Mouse (Mus musculus) spleen, adult 2 months (tissue): ENCODE data around the gene Hs2st1. TPM values are rescaled to one million over a fixed set of nuclear protein-coding genes. Genes with fewer than 3 reads are reported as not detected.
A peak's percentile ranks its signal among the peaks of the same experiment; 100 is the strongest.

Experiments
- DNase-seq, 2 experiments: peaks; one replicate each; pipeline versions ENCODE4 v3.0.0 to v3.0.0-alpha.2; 2012 to 2021; ENCODE audit warnings: low spot score in 2 of 2, low read depth in 1 of 2
- H3K27ac ChIP-seq: fragments of 200-500 bp; 2 replicates; pipeline ENCODE4 v1.5.1; 2012; ENCODE audit warnings: low read length, inconsistent platforms; ENCODE audit not compliant: insufficient read depth
- H3K27me3 ChIP-seq: fragments of 200-500 bp; 2 replicates; pipeline ENCODE4 v1.6.1; 2012; ENCODE audit warnings: mild to moderate bottlenecking, moderate library complexity, low read length, inconsistent platforms; ENCODE audit not compliant: control insufficient read depth, insufficient read depth
- H3K36me3 ChIP-seq: fragments of 200-500 bp; 2 replicates; pipeline ENCODE4 v1.6.1; 2012; ENCODE audit warnings: mild to moderate bottlenecking, low read length, inconsistent platforms; ENCODE audit not compliant: control insufficient read depth, insufficient read depth
- H3K4me1 ChIP-seq: fragments of 200-500 bp; 2 replicates; pipeline ENCODE4 v1.6.1; 2011; ENCODE audit warnings: inconsistent platforms; ENCODE audit not compliant: control insufficient read depth, insufficient read depth, insufficient read length
- H3K4me3 ChIP-seq: fragments of 200-500 bp; 2 replicates; pipeline ENCODE4 v1.5.1; 2011; ENCODE audit warnings: mild to moderate bottlenecking, inconsistent platforms; ENCODE audit not compliant: insufficient read depth, insufficient read length; ENCODE audit errors: extremely low read depth
- CTCF ChIP-seq: fragments of 200-500 bp; IDR thresholded peaks from 2 replicates; pipeline ENCODE4 v1.5.1; 2011; ENCODE audit warnings: mild to moderate bottlenecking, inconsistent platforms; ENCODE audit not compliant: insufficient read depth, insufficient read length, insufficient replicate concordance; ENCODE audit errors: extremely low read depth
- POLR2A ChIP-seq: fragments of 200-500 bp; IDR thresholded peaks from 2 replicates; pipeline ENCODE4 v1.6.1; 2011; ENCODE audit warnings: low read depth, low read length, inconsistent platforms
- WGBS: fragments of 180-500 bp; shearing (Covaris S2); methylation state at CpG from one replicate; pipeline ENCODE4 v1.1.7; 2018; 5-methylcytosine and 5-hydroxymethylcytosine counted together
- polyA plus RNA-seq: library from polyadenylated mRNA; depleted of rRNA; stranded (reverse); fragments of >200 nt; gene quantifications from 2 replicates; pipeline ENCODE4 v1.2.3, GENCODE M21; 2012

Hs2st1 gene
- polyA plus RNA-seq, 1 experiment, result 1.5 TPM

GRCm38 (mm10) chr3:144580281-144580680 lies 10.3 kb upstream of the Hs2st1 start:
- H3K36me3 ChIP-seq, result peaks cover 9% of the 10 kb centered on the region
- WGBS, result 86% methylated on average over 7 of the region's 7 CpGs
- no peak overlapping the region for H3K27ac ChIP-seq
- peaks cover 5% of the 10 kb centered on the region; the same call in 1 of the 2 replicates for H3K4me1 ChIP-seq
- no peaks in the 10 kb centered on the region for H3K27me3 ChIP-seq
- TF ChIP-seq CTCF (no peak), POLR2A (no peak)
- DNase-seq, result no peak
- H3K4me3 ChIP-seq, result no peak overlapping the region

DNA sequence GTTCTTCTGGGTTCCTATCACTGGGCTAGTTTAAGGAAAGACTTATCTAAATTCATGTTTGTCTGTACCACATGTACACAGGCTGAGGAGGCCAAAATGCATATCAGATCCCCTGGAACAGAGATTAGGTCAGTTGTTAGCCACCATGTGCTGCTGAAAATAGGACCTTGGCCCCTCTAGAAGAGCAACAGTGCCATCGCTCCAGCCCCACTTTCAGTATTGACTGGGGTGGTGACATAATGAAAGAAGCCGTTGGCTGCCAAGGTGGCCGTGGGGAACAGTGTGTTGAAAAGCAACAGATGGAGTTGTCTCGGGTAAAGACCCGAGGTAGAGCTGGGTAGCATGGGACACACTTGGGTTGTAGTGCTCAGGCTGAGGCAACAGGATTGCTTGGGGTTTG lies 9.8 kb upstream of the Hs2st1 start:
- H3K27me3 ChIP-seq, result no peaks in the 10 kb centered on the region
- H3K27ac ChIP-seq, result no peak overlapping the region
- DNase-seq, result no peak
- WGBS, result 90% methylated on average over 5 of the region's 5 CpGs
- peaks cover 5% of the 10 kb centered on the region; the same call in 1 of the 2 replicates for H3K4me1 ChIP-seq
- TF ChIP-seq CTCF, result no peak
- TF ChIP-seq POLR2A, result no peak
- H3K36me3 ChIP-seq, result peaks cover 9% of the 10 kb centered on the region
- no peak overlapping the region for H3K4me3 ChIP-seq

- Histone ChIP-seq H3K4me1 (no peaks in the 10 kb centered on the region), H3K4me3 (no peak overlapping the region), H3K27me3 (no peaks in the 10 kb centered on the region), H3K27ac (no peak overlapping the region), H3K36me3 (peaks cover 10% of the 10 kb centered on the region)
- DNase-seq, result no peak
- WGBS, result 95% methylated on average over 4 of the region's 4 CpGs
- TF ChIP-seq POLR2A (no peak), CTCF (no peak)
Measured at GRCm38 (mm10) chr3:144578921-144579320, 8.9 kb upstream of the Hs2st1 start.

DNA sequence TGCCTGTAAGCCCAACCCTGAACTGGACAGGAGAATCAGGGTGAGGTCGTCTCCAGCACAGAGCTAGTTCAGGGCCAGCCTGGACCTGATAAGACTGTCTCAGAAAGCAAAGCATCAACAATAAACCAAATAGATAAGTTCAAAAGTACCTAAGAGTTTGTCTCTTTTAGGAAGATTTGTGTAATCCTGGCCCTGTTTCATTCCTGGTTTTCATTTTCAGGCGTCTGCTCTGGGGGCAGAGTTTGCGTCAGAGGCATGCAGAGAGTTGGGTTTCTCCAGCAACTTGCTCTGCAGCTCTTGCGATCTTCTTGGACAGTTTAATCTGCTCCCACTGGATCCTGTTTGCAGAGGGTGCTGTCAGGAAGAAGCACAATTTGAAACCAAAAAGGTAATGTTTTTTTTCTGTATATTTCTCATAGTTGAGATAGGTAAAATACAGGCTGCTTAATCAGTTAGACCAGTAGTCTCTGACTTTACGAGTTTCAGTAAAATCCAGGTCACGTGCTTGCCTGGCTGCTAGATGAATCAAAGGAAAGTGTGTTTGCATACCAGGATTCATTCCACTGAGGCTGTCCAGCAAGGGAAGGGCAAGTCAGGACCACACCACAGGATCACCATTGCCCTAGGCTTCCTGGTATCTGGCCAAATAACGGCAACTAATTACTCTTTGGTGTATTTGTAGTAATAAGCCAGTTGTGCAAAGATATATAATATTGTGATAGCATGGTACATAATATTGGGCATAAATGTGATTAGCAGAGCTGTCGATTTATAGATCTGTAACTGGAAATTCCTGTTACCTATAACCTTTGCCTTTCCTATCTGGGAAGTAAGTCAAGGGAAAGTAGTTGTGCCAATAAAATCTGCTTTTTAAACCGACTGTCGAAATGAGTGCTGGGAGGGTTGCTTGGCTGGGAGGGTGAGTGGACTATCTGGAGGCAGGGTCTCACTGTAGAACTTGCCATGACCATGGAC lies 7.7 kb upstream of the Hs2st1 start:
- Histone ChIP-seq H3K36me3 (peaks cover 11% of the 10 kb centered on the region), H3K4me1 (0 out of 2 replicates have a peak, but pooled peaks cover under 1% of the 10 kb centered on the region), H3K27me3 (no peaks in the 10 kb centered on the region), H3K27ac (no peak overlapping the region), H3K4me3 (no peak overlapping the region)
- DNase-seq, result no peak
- TF ChIP-seq POLR2A (no peak), CTCF (no peak)
- WGBS, result 91% methylated on average over 10 of the region's 10 CpGs

DNA sequence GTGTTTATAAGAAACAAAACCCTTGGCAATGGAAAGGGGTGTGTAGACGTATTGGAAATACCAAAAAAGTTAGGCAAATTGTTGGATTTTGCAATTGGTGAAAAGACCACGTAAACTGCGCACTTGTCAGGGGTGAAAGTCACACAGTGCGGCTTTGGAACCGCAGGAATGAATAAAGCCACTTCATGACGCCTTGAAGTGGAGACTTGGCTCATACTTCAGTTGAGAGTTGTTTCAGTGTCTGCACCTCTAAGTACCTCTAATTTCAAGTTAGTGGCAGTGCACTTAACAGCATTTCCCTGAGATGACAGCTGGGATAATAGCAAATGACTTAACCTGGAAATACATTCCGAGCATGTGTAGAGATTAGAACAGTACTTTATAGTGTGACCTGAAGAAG lies 4.3 kb upstream of the Hs2st1 start:
- WGBS, result 93% methylated on average over 7 of the region's 7 CpGs
- Histone ChIP-seq H3K4me1 (peaks cover 9% of the 10 kb centered on the region), H3K36me3 (peaks cover 4% of the 10 kb centered on the region), H3K4me3 (no peak overlapping the region), H3K27ac (no peak overlapping the region), H3K27me3 (no peaks in the 10 kb centered on the region)
- no peak for DNase-seq
- TF ChIP-seq CTCF (no peak), POLR2A (no peak)

GRCm38 (mm10) chr3:144570816-144571487 lies 971 bp upstream of the Hs2st1 start:
- Histone ChIP-seq H3K4me3 (peak overlapping the region; percentile 92), H3K4me1 (peaks cover 9% of the 10 kb centered on the region), H3K36me3 (0 out of 2 replicates have a peak, but pooled peaks cover 2% of the 10 kb centered on the region), H3K27me3 (no peaks in the 10 kb centered on the region), H3K27ac (peak overlapping the region; percentile 94)
- WGBS, result under 1% methylated on average over 25 of the region's 25 CpGs
- TF ChIP-seq POLR2A (no peak), CTCF (no peak)
- no peak for DNase-seq
